In genomic region chr10:119050017-119050685, GRCm38 (mm10) we compare ENCODE assay signal across 9 mouse cellular contexts.
A peak's percentile ranks its signal among the peaks of the same experiment; 100 is the strongest.
DNase-seq lines count a peak whose midpoint lies in the region; ATAC-seq and TF ChIP-seq lines count a peak whose summit lies in the region.
"Had no signal": no experiment of that assay in that cellular context is flagged by ENCODE, and none has a peak within 500 bp of the region (broad histone marks: within the 10 kb centered on the region; RNA-seq: fewer than 3 reads in every experiment).

No protein-coding gene starts in this region.

- no peaks in the 10 kb centered on the region for H3K9me3 ChIP-seq in midbrain, embryonic 11.5 days (ENCODE audit: control insufficient read depth, low read length)
- H3K9me3 ChIP-seq in midbrain, embryonic 14.5 days (ENCODE audit: control insufficient read depth, low read length): no peaks in the 10 kb centered on the region
- no peaks in the 10 kb centered on the region for H3K9me3 ChIP-seq in ES-E14 (ENCODE audit: control insufficient read depth, insufficient read depth, low read depth, low read length)

- no peak overlapping the region for H3K4me3 ChIP-seq in midbrain, embryonic 11.5 days (ENCODE audit: low read depth, low read length)
- no peak overlapping the region for H3K4me3 ChIP-seq in midbrain, embryonic 14.5 days (replicated peaks; ENCODE audit: low read depth, low read length)
- no peak overlapping the region for H3K4me3 ChIP-seq in ES-E14 (ENCODE audit: insufficient read depth in 1 of 2, low read depth in 1 of 2, low read length in 2 of 2, poor library complexity in 1 of 2, severe bottlenecking in 1 of 2)

- 84% methylated on average over 18 of the region's 18 CpGs for WGBS in midbrain, embryonic 11.5 days
- 89% methylated on average over 18 of the region's 18 CpGs for WGBS in midbrain, embryonic 14.5 days

- H3K27me3 ChIP-seq in midbrain, embryonic 11.5 days (ENCODE audit: control insufficient read depth, insufficient read depth, low read length): no peaks in the 10 kb centered on the region
- no peaks in the 10 kb centered on the region for H3K27me3 ChIP-seq in midbrain, embryonic 14.5 days (ENCODE audit: control insufficient read depth, insufficient read depth, low read length)

- no peak overlapping the region for H3K4me2 ChIP-seq in midbrain, embryonic 11.5 days
- no peak overlapping the region for H3K4me2 ChIP-seq in midbrain, embryonic 14.5 days (ENCODE audit: low read length)
- H3K4me2 ChIP-seq: heart, embryonic 11.5 days had no signal

- H3K36me3 ChIP-seq in midbrain, embryonic 11.5 days (ENCODE audit: control insufficient read depth, insufficient read depth, low read length): no peaks in the 10 kb centered on the region
- H3K36me3 ChIP-seq in midbrain, embryonic 14.5 days (ENCODE audit: control insufficient read depth, insufficient read depth, low read length): no peaks in the 10 kb centered on the region
- H3K36me3 ChIP-seq in ES-E14 (ENCODE audit: control insufficient read depth, insufficient read depth, low read length, poor library complexity, severe bottlenecking): no peaks in the 10 kb centered on the region

- no peaks in the 10 kb centered on the region for H3K4me1 ChIP-seq in midbrain, embryonic 11.5 days (ENCODE audit: control insufficient read depth, insufficient read depth, low read length)
- no peaks in the 10 kb centered on the region for H3K4me1 ChIP-seq in midbrain, embryonic 14.5 days (ENCODE audit: control insufficient read depth, insufficient read depth, low read length)
- H3K4me1 ChIP-seq in ES-E14 (ENCODE audit: control insufficient read depth in 2 of 2, insufficient read depth in 2 of 2, low read length in 2 of 2, poor library complexity in 1 of 2): no peaks in the 10 kb centered on the region

- no peak overlapping the region for H3K27ac ChIP-seq in midbrain, embryonic 11.5 days (ENCODE audit: low read depth, low read length)
- H3K27ac ChIP-seq in midbrain, embryonic 14.5 days (replicated peaks; ENCODE audit: low read depth, low read length): no peak overlapping the region
- H3K27ac ChIP-seq in ES-E14 (ENCODE audit: insufficient read depth, low read depth, low read length, poor library complexity, severe bottlenecking): no peak overlapping the region

- DNase-seq in midbrain, embryonic 11.5 days (ENCODE audit: low spot score, missing footprints): peak; percentile 79
- no peak for DNase-seq in midbrain, embryonic 14.5 days
- peak; percentile 39 for DNase-seq in ES-E14 (ENCODE audit: low read depth, low spot score)
- peak; percentile 60 for DNase-seq in thymus, postnatal 14 days
- no peak for DNase-seq in kidney, adult 9 months
- no peak for DNase-seq in ovary, adult 18-20 months (ENCODE audit: low spot score)
- DNase-seq: lung, postnatal 36 days had no signal

- H3K9ac ChIP-seq in midbrain, embryonic 11.5 days (ENCODE audit: low read length): no peak overlapping the region
- no peak overlapping the region for H3K9ac ChIP-seq in midbrain, embryonic 14.5 days (replicated peaks; ENCODE audit: low read length)
- no peak overlapping the region for H3K9ac ChIP-seq in ES-E14 (ENCODE audit: insufficient read depth, low read depth, low read length, poor library complexity, severe bottlenecking)

- ATAC-seq in midbrain, embryonic 11.5 days (ENCODE audit: low FRiP score): no peak
- no peak for ATAC-seq in midbrain, embryonic 14.5 days (ENCODE audit: low FRiP score, low TSS enrichment)
- ATAC-seq in inflammation-experienced regulatory T-cells, adult 6 months: peak; percentile 92

- in situ Hi-C loops in ES-E14 (cut with MboI; ENCODE audit: low sequenced_read_pairs in 2 of 2, unreplicated experiment in 2 of 2): no loop called here

TF ChIP-seq in ES-E14, 5 proteins besides CTCF, POLR2A, EP300 and RAD21:
- TF ChIP-seq HCFC1 (IDR thresholded peaks at IDR 0.05; ENCODE audit: borderline replicate concordance, insufficient read depth, low read length): no peak
- TF ChIP-seq ZC3H11A (IDR thresholded peaks at IDR 0.05; ENCODE audit: borderline replicate concordance, low read depth, low read length): no peak; the same call in 1 of the 2 replicates
- no peak for TF ChIP-seq CHD2 (IDR thresholded peaks at IDR 0.05; ENCODE audit: low read depth, low read length)
- TF ChIP-seq ZNF384 (IDR thresholded peaks at IDR 0.05; ENCODE audit: low read depth, low read length): no peak

Comparison
In these comparisons a context has a peak if more than half of its experiments do, and no peak if none do; other contexts are left out.
1. DNase-seq: peak in midbrain, embryonic 11.5 days (single experiment), ES-E14 (single experiment) and thymus, postnatal 14 days (single experiment); none in midbrain, embryonic 14.5 days (single experiment), kidney, adult 9 months (single experiment) and ovary, adult 18-20 months (single experiment).